Mouse (Mus musculus) spleen, adult 2 months (tissue): Measurements from ENCODE around the gene Tjap1. TPM values are rescaled to one million over a fixed set of nuclear protein-coding genes. Genes with fewer than 3 reads are reported as not detected.
A peak's percentile ranks its signal among the peaks of the same experiment; 100 is the strongest.

Experiments used
- DNase-seq, 2 experiments: peaks; one replicate each; pipeline versions ENCODE4 v3.0.0 to v3.0.0-alpha.2; 2012 to 2021; ENCODE audit warnings: low spot score in 2 of 2, low read depth in 1 of 2
- H3K27ac ChIP-seq: fragments of 200-500 bp; 2 replicates; pipeline ENCODE4 v1.5.1; 2012; ENCODE audit warnings: low read length, inconsistent platforms; ENCODE audit not compliant: insufficient read depth
- H3K27me3 ChIP-seq: fragments of 200-500 bp; 2 replicates; pipeline ENCODE4 v1.6.1; 2012; ENCODE audit warnings: mild to moderate bottlenecking, moderate library complexity, low read length, inconsistent platforms; ENCODE audit not compliant: control insufficient read depth, insufficient read depth
- H3K36me3 ChIP-seq: fragments of 200-500 bp; 2 replicates; pipeline ENCODE4 v1.6.1; 2012; ENCODE audit warnings: mild to moderate bottlenecking, low read length, inconsistent platforms; ENCODE audit not compliant: control insufficient read depth, insufficient read depth
- H3K4me1 ChIP-seq: fragments of 200-500 bp; 2 replicates; pipeline ENCODE4 v1.6.1; 2011; ENCODE audit warnings: inconsistent platforms; ENCODE audit not compliant: control insufficient read depth, insufficient read depth, insufficient read length
- H3K4me3 ChIP-seq: fragments of 200-500 bp; 2 replicates; pipeline ENCODE4 v1.5.1; 2011; ENCODE audit warnings: mild to moderate bottlenecking, inconsistent platforms; ENCODE audit not compliant: insufficient read depth, insufficient read length; ENCODE audit errors: extremely low read depth
- CTCF ChIP-seq: fragments of 200-500 bp; IDR thresholded peaks from 2 replicates; pipeline ENCODE4 v1.5.1; 2011; ENCODE audit warnings: mild to moderate bottlenecking, inconsistent platforms; ENCODE audit not compliant: insufficient read depth, insufficient read length, insufficient replicate concordance; ENCODE audit errors: extremely low read depth
- POLR2A ChIP-seq: fragments of 200-500 bp; IDR thresholded peaks from 2 replicates; pipeline ENCODE4 v1.6.1; 2011; ENCODE audit warnings: low read depth, low read length, inconsistent platforms
- WGBS: fragments of 180-500 bp; shearing (Covaris S2); methylation state at CpG from one replicate; pipeline ENCODE4 v1.1.7; 2018; 5-methylcytosine and 5-hydroxymethylcytosine counted together
- polyA plus RNA-seq: library from polyadenylated mRNA; depleted of rRNA; stranded (reverse); fragments of >200 nt; gene quantifications from 2 replicates; pipeline ENCODE4 v1.2.3, GENCODE M21; 2012

The Tjap1 gene
- polyA plus RNA-seq, 1 experiment = 28.8 TPM

- no peaks in the 10 kb centered on the region for H3K27me3 ChIP-seq
- no peak overlapping the region for H3K27ac ChIP-seq
- DNase-seq = no peak
- no peak for TF ChIP-seq POLR2A
- H3K4me1 ChIP-seq = no peaks in the 10 kb centered on the region
- 92% methylated on average over 6 of the region's 6 CpGs for WGBS
- H3K4me3 ChIP-seq = no peak overlapping the region
- H3K36me3 ChIP-seq = peaks cover 20% of the 10 kb centered on the region
These were observed 15.8 kb downstream of the Tjap1 start for GRCm38 (mm10) chr17:46266986-46267385.

DNA sequence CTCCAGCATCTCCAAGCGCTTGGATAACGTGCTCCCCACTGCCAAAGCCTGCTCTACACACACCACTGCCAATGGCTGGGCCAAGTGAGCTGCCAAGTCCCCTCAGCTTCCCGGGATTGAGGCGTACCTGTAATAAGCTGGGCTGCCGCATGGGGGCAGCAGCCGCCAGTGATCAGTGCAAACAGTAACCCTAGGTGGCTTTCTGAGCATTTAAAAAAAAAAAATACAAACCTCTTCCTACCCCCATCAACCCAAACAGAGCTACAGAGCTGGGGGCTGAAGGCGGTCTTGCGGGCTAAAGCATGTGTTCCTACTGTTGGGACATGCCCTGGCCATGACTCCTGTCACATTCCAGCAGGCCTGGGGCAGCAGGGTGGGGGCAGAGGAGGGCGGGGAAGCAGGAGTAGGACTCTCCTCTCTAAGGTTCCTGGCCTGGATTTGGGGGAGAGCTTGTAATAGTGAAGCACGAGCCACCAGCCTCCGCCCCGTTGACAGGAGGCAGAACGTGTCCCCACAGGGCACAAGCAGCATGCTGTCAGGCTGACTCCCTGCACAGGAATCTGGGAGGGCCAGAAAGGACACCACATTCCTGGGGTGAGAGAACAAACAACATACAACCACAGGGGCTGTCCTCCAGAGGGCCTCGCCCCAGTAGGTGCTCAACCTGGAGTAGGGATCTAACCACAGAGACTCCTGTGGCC lies 16.8 kb downstream of the Tjap1 start:
- Histone ChIP-seq H3K4me1 (no peaks in the 10 kb centered on the region), H3K36me3 (peaks cover 23% of the 10 kb centered on the region), H3K4me3 (no peak overlapping the region), H3K27me3 (no peaks in the 10 kb centered on the region), H3K27ac (no peak overlapping the region)
- DNase-seq = peak in 1 of 2 experiments; percentile 57
- 46% methylated on average over 14 of the region's 14 CpGs for WGBS
- no peak for TF ChIP-seq POLR2A
- peak; percentile 84; the same call in 1 of the 2 replicates for TF ChIP-seq CTCF

GRCm38 (mm10) chr17:46265502-46265901 lies 17.3 kb downstream of the Tjap1 start:
- H3K27ac ChIP-seq = no peak overlapping the region
- H3K4me3 ChIP-seq = no peak overlapping the region
- no peaks in the 10 kb centered on the region for H3K27me3 ChIP-seq
- H3K4me1 ChIP-seq = no peaks in the 10 kb centered on the region
- 94% methylated on average over 12 of the region's 12 CpGs for WGBS
- H3K36me3 ChIP-seq = peaks cover 25% of the 10 kb centered on the region
- no peak for DNase-seq
- no peak for TF ChIP-seq POLR2A
- no peak for TF ChIP-seq CTCF

DNA sequence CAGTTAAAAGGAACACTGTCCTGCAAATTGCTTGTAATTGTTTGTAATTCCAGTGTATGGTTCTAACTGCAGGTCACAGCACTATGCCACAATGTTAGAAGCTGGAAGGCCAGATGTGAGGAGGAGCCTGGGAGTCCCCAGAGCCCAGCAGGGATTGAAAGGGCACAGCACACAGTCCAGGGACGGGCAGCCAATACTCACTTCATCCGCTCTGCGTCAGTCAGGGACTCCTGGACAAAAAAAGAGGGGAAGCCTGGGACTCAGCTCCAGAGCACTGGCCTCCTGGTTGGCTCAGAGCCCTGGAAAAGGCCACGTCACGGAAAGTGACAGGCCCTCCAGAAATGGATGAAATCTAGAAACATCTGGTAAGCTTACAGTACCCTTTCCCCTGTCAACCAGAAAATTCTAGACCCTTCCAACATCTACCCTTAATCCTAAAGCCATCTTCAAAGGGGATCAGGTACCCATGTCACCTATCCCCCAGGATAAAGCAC lies 20.6 kb downstream of the Tjap1 start:
- H3K4me1 ChIP-seq = no peaks in the 10 kb centered on the region
- H3K4me3 ChIP-seq = no peak overlapping the region
- H3K36me3 ChIP-seq = peaks cover 44% of the 10 kb centered on the region
- DNase-seq = no peak
- TF ChIP-seq CTCF = no peak
- TF ChIP-seq POLR2A = no peak
- no peaks in the 10 kb centered on the region for H3K27me3 ChIP-seq
- WGBS = 93% methylated on average over 5 of the region's 5 CpGs
- H3K27ac ChIP-seq = no peak overlapping the region

- Histone ChIP-seq H3K4me1 (no peaks in the 10 kb centered on the region), H3K36me3 (peaks cover 44% of the 10 kb centered on the region), H3K27me3 (no peaks in the 10 kb centered on the region), H3K4me3 (no peak overlapping the region), H3K27ac (no peak overlapping the region)
- WGBS = 89% methylated on average over 15 of the region's 17 CpGs
- no peak for DNase-seq
- TF ChIP-seq CTCF (no peak), POLR2A (no peak)
These were observed 23.2 kb downstream of the Tjap1 start for GRCm38 (mm10) chr17:46259675-46260074.

DNA sequence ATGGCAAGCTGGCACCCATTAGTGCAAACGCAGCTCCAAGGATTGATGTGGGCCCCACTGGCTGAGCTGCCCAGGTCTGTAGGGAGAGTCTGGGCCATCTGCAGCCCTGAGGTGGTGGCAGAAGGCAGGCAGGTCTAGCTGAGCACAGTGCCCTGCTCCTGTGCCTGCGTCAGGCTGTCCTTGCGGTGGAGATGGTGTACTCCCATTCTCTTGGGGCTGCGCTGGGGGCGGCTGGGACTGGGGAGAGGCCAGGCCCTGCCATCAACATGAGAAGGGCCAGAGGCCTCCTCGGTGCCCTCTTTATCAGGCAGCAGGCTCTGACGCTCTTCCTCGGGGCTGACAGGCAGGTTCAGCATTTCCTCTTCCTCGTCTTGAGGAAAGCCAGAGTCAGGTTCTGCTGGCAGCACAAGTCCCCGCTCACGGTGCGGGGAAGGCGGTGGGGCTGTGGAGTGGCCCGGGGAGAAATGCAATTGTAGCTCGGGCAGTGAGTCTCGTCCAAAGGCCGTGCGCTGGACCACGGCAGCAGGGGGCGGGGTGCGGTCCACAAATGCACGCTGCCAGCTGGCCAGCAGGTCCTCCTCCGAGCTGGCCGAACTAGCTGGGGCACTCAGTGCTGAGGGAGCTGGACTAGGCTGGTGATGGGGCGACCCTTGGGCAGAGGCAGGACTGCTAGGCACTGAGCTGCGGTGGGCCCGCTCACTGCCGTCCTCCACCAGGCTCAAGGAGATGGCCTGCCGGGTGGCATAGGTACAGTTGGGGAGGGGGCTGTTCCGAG lies 24.4 kb downstream of the Tjap1 start:
- H3K27me3 ChIP-seq = peaks cover 5% of the 10 kb centered on the region
- no peak overlapping the region for H3K4me3 ChIP-seq
- H3K36me3 ChIP-seq = peaks cover 40% of the 10 kb centered on the region
- 91% methylated on average over 30 of the region's 30 CpGs for WGBS
- DNase-seq = no peak
- no peak overlapping the region for H3K27ac ChIP-seq
- H3K4me1 ChIP-seq = peaks cover 5% of the 10 kb centered on the region
- no peak for TF ChIP-seq CTCF
- TF ChIP-seq POLR2A = no peak

DNA sequence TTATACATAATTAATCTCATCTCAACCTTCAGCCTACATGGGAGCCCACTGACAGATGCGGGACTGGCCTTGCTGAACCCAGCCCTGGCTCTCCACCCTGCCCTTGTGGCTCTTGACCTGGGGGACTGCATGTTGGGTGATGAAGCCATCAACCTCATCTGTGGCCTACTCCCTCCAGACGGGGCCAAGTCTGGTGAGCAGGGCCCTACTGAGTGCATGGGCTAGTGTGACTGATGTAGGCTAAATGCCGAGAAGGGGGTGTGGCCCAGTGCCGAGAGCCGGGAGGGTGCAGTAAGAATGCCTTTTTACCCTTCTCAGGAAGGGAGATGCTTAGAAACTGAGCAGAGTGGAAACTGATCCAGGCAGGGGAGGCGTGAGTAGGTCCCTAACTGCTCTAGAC lies 27.7 kb downstream of the Tjap1 start:
- WGBS = 41% methylated on average over 6 of the region's 6 CpGs
- H3K27ac ChIP-seq = no peak overlapping the region
- TF ChIP-seq POLR2A = no peak
- TF ChIP-seq CTCF = no peak
- peaks cover 5% of the 10 kb centered on the region for H3K27me3 ChIP-seq
- peaks cover 37% of the 10 kb centered on the region for H3K36me3 ChIP-seq
- H3K4me3 ChIP-seq = no peak overlapping the region
- H3K4me1 ChIP-seq = peaks cover 7% of the 10 kb centered on the region
- DNase-seq = no peak
